Mouse (Mus musculus) thymus, postnatal 36 days (tissue): ENCODE results near the gene Ctbs.

ENCODE experiments used
- DNase-seq, 2 experiments: peaks; one replicate each; pipeline ENCODE4 v3.0.0; 2022; ENCODE audit warnings: mixed read lengths in 2 of 2

Gene Ctbs

GRCm38 (mm10) chr3:146499431-146500002, 49.9 kb downstream of the Ctbs start, which contains the start of the genes Spata1 and Gng5:
Spata1 (minus strand) TSS chr3:146499753.
Gng5 (plus strand) TSS chr3:146499807.
- peak; percentile 92 for DNase-seq

- no peak for DNase-seq
These were observed 50.6 kb downstream of the Ctbs start for GRCm38 (mm10) chr3:146500003-146500809.

- DNase-seq = no peak
These were observed 51.2 kb downstream of the Ctbs start for GRCm38 (mm10) chr3:146500810-146501201.

- no peak for DNase-seq
These were observed 52.1 kb downstream of the Ctbs start for GRCm38 (mm10) chr3:146501601-146502123.

- no peak for DNase-seq
These were observed 57.1 kb downstream of the Ctbs start for GRCm38 (mm10) chr3:146506711-146507110.
